Mouse (Mus musculus) heart, postnatal 0 days (tissue): Measurements from ENCODE around the gene Cradd.

ENCODE experiments used
- CTCF ChIP-seq: IDR thresholded peaks from 2 replicates; pipeline ENCODE4 v1.5.1; 2016; ENCODE audit warnings: antibody characterized with exemption, control low read depth, low read depth
- EP300 ChIP-seq: IDR thresholded peaks from 2 replicates; pipeline ENCODE4 v1.6.1; 2016; ENCODE audit warnings: antibody characterized with exemption, low read depth

DNA sequence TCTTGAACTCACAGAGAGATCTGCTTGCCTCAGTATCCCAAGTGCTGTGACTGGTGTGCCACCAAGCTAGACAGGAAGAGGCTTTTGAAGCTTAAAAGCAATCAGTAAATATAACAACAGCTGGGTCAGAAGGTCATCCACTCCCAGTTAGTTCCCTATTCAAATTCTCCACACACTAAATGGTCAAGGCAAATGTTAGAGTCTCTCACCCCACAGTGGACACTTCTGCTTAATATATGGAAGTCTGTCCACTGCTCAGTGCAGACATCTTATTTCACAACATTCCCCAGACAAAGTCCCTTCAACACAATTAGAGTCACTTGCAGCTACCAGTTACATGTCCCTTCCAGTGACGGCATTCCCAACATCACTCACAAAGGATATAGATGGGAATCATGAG lies 44.5 kb downstream of the Cradd start:
- TF ChIP-seq CTCF (no peak), EP300 (no peak)
